Mouse (Mus musculus): ENCODE measurements around the gene Rnh1.

The Rnh1 gene

GRCm38 (mm10) chr7:141155362-141155761 is 17.3 kb downstream of the Rnh1 start:
- no peak for DNase-seq

GRCm38 (mm10) chr7:141148639-141149038 is 24.0 kb downstream of the Rnh1 start:
- DNase-seq, result no peak

GRCm38 (mm10) chr7:141147044-141147443 is 25.6 kb downstream of the Rnh1 start:
- DNase-seq, result no peak

GRCm38 (mm10) chr7:141146043-141146595 is 26.5 kb downstream of the Rnh1 start:
- DNase-seq, result no peak

- no peak for DNase-seq
Measured at GRCm38 (mm10) chr7:141145403-141145802, 27.3 kb downstream of the Rnh1 start.

- DNase-seq, result no peak
Measured at GRCm38 (mm10) chr7:141144650-141145049, 28.0 kb downstream of the Rnh1 start.

- DNase-seq, result no peak
Measured at GRCm38 (mm10) chr7:141143861-141144260, 28.8 kb downstream of the Rnh1 start.

GRCm38 (mm10) chr7:141143112-141143511 is 29.5 kb downstream of the Rnh1 start:
- DNase-seq, result peak in 1 of 2 experiments; percentile 38

- no peak for DNase-seq
Measured at GRCm38 (mm10) chr7:141141326-141141725, 31.3 kb downstream of the Rnh1 start.

- peak in 1 of 2 experiments; percentile 10 for DNase-seq
Measured at GRCm38 (mm10) chr7:141131904-141132755, 40.5 kb downstream of the Rnh1 start.

GRCm38 (mm10) chr7:141131024-141131820 is 41.4 kb downstream of the Rnh1 start:
- peak; percentile 91 to 92 for DNase-seq

GRCm38 (mm10) chr7:141123517-141123856 is 49.2 kb downstream of the Rnh1 start:
- DNase-seq, result no peak

- peak; percentile 99 for DNase-seq
Measured at GRCm38 (mm10) chr7:141122689-141123516, 49.8 kb downstream of the Rnh1 start.

GRCm38 (mm10) chr7:141122245-141122644 is 50.4 kb downstream of the Rnh1 start, which contains the start of gene Ptdss2:
Gene Ptdss2 (plus strand): TSS chr7:141122382.
- peak; percentile 76 for DNase-seq

- peak; percentile 90 to 95 for DNase-seq
Measured at GRCm38 (mm10) chr7:141121051-141121531, 51.6 kb downstream of the Rnh1 start.

GRCm38 (mm10) chr7:141120605-141121004 is 52.1 kb downstream of the Rnh1 start:
- no peak for DNase-seq

- no peak for DNase-seq
Measured at GRCm38 (mm10) chr7:141119487-141119886, 53.2 kb downstream of the Rnh1 start.

GRCm38 (mm10) chr7:141117636-141118035 is 55.0 kb downstream of the Rnh1 start, which contains the start of gene Ano9:
Gene Ano9 (minus strand): TSS chr7:141117806.
- DNase-seq, result peak; percentile 71 to 79

GRCm38 (mm10) chr7:141115874-141116273 is 56.8 kb downstream of the Rnh1 start:
- no peak for DNase-seq

All from kidney, adult 8-10 months (tissue).